Mouse (Mus musculus) retina, postnatal 7 days (tissue): ENCODE measurements around the gene Gm49384.

Source experiments
- DNase-seq: peaks from one replicate; pipeline ENCODE4 v3.0.0-alpha.2; 2012; ENCODE audit warnings: low read depth, low spot score

The Gm49384 gene

DNA sequence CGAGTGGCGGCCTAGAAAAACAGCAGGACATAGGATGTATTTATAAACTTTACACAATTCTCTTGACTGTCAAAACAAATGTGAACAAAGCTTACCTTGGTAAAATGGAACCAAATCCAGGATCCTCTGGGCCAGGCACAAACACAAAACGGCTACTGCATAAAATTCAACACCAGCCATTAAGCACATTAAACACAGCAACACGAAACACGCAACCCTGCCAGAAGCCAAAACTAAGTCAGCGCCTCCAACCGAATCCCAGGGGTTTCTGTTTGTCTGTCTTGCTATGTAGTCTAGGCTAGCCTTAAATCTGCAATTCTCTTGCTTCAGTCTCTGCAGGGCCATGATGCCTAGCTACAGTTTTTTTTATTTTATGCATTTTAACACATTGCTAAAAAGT, 3.9 kb upstream of the Gm49384 start:
- DNase-seq: no peak

DNA sequence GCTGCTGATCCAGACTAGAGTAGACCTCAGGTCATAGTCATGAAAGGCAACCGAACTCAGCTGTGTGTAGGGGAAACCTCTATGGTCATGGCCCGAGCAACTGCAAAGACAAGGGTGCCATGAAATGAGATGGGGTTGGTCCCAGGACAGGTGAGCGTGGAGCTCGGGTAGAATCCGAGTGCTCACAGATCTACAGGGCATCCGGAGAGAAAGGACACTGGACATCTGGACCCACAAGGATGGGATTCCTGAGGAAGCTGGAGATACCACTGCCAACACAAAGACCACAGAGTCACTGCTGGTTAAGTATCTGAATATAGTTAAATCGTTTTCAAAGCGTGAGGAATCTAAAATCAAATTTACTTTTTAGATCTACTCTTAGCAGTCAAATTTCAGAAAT, 3.3 kb upstream of the Gm49384 start:
- no peak for DNase-seq

DNA sequence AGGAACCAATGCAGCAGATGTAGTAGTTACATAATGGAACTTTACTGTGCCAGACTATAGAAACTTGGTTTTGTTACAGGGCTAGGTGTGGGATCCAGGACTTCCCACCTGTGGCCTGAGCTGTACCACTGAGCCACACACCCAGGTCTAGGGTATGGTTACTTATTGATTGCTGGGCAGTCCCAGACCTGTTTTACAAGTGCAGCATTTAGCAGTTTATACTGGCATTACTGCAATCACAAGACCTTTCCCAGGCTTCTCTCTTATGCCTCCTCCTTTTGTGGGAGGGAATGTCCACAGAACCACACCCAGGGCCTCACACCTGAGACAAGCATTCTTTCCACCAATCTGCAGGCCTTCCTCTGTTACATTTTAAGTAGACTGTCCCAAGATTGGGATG, 5.1 kb downstream of the Gm49384 start:
- no peak for DNase-seq

GRCm38 (mm10) chr12:69198164-69198535, 5.9 kb downstream of the Gm49384 start, which contains the start of gene Dnaaf2:
Dnaaf2 (minus strand) TSS chr12:69198429.
- peak; percentile 57 for DNase-seq

- peak; percentile 16 for DNase-seq
These were observed 6.5 kb downstream of the Gm49384 start for GRCm38 (mm10) chr12:69197378-69198163.

GRCm38 (mm10) chr12:69196444-69197377, 7.4 kb downstream of the Gm49384 start, which contains the start of gene Gm49383:
Gm49383 (minus strand) TSS chr12:69197104.
- peak; percentile 77 for DNase-seq

GRCm38 (mm10) chr12:69192637-69193036, 11.4 kb downstream of the Gm49384 start:
- no peak for DNase-seq

GRCm38 (mm10) chr12:69191396-69191795, 12.7 kb downstream of the Gm49384 start:
- no peak for DNase-seq

- DNase-seq: no peak
These were observed 13.5 kb downstream of the Gm49384 start for GRCm38 (mm10) chr12:69190522-69190921.

- no peak for DNase-seq
These were observed 14.0 kb downstream of the Gm49384 start for GRCm38 (mm10) chr12:69190074-69190473.

DNA sequence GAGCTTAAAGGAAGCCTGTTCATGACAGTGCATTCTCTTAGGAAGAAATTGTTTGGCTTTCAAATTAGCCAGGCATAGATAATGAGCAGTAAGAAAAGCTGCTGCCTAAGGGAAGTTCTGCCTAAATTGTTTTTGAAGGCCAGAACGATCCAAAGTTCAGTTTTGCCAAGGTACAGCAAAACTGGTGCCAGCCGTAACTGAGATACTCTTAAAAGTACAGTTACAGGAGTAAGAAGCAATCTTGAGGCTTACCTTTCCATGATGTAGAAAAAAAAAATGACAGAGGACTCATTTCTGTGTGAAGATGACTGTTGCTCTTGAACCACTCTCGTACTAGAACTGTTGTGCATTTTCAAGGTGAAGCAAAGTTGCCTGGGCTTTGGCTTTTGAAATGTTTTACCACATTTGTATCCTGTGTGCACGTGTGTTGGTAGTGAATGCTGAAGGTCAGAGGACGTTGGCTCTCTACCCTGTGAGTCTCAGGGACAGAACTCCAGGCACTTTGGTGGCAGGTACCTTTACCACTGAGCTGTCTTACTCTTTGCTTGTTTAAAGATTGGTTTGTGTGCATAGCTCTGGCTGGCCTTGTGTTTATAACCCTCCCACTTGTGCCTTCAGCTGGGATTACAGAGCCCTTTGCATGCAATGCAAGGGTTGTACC, 17.1 kb downstream of the Gm49384 start:
- no peak for DNase-seq

DNA sequence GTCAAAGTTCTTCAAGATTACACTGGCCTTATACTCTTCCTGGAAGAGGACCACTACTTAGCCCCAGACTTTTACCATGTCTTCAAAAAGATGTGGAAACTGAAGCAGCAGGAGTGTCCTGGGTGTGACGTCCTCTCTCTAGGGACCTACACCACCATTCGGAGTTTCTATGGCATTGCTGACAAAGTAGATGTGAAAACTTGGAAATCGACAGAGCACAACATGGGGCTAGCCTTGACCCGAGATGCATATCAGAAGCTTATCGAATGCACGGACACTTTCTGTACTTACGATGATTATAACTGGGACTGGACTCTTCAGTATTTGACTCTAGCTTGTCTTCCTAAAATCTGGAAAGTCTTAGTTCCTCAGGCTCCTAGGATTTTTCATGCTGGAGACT, 18.7 kb downstream of the Gm49384 start:
- DNase-seq: no peak

DNA sequence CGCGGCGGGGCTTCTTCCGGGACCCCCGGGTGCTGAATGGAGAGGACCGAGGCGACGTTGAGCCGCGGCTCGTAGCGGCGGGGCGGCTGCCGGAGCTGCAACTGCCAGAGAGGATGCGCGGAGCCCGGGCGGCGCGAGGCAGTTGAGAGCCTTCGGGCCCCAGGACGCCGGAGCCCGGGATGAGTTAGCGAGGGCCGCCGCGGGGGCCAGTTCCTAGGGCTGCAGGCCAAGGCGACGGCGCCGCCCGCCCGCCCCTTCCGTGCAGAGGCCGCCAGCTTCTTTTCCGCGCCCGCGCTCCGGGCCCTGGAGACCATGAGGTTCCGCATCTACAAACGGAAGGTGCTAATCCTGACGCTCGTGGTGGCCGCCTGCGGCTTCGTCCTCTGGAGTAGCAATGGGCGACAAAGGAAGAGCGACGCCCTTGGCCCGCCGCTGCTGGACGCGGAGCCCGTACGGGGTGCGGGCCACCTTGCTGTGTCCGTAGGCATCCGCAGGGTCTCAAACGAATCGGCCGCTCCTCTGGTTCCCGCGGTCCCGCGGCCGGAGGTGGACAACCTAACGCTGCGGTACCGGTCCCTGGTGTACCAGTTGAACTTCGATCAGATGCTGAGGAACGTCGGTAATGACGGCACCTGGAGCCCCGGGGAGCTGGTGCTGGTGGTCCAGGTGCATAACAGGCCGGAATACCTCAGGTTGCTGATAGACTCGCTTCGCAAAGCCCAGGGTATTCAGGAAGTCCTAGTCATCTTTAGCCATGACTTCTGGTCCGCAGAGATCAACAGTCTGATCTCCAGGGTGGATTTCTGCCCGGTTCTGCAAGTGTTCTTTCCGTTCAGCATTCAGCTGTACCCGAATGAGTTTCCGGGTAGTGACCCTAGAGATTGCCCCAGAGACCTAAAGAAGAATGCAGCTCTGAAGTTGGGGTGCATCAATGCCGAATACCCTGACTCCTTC, 19.4 kb downstream of the Gm49384 start:
- peak; percentile 35 for DNase-seq

DNA sequence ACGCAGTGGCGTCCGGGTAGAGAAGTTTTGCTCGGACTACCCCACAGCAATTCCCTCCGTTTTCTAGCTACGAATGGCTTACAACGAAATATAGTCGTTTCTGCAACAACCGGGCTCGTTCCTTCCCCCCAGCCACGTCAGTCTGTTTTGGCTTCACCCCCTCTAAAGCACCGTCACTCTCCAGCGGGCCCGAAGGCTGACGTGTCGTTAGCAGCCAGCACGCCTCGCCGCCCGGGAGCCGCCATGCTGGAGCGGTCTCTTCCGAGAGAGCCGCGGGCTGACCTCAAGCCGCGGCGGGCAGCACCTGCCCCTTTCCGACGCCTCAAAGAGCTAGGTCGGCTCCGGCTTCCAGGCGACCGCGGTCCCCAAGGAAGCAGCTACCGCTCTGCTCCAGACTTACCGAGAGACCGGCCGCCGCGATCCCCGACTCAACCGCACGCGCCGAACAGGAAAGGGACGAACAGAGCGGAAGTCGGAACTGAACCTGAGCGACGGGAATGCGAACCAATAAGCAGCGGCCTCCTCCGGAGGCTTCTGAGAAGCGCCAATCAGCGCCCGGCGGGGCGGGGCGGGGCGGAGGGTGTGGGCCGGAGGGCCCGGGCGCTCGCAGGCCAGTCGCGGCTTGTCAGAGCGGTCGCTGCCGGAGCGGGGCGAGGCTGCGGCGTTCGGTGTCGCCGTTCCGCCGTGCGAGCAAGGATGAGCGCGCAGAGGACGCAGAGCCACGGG, 20.3 kb downstream of the Gm49384 start, which contains the start of the genes Rpl36al and Mgat2:
Gene Rpl36al, minus strand, starts transcription at position 501 of the 726 bp plus-strand sequence.
Gene Mgat2, plus strand, starts transcription at position 575 of the 726 bp plus-strand sequence.
- peak; percentile 97 for DNase-seq

DNA sequence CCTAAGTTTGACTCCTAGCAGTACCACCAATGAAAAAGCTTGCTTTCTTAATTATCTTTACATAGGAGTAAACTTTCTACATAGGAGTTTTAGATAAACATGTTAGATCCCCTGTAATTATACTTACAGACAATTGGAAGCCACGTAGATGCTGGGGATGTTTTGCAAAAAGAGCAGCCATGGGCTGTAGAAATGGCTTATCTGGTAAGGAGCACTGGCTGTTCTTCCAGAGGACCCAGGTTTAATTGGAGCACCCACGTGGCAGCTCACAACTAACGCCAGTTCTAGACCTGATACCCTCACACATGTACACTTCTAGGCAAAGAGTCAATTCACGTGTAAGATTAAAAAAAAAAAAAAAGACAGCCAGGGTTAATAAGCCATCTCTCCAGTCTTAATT, 22.3 kb downstream of the Gm49384 start:
- no peak for DNase-seq

DNA sequence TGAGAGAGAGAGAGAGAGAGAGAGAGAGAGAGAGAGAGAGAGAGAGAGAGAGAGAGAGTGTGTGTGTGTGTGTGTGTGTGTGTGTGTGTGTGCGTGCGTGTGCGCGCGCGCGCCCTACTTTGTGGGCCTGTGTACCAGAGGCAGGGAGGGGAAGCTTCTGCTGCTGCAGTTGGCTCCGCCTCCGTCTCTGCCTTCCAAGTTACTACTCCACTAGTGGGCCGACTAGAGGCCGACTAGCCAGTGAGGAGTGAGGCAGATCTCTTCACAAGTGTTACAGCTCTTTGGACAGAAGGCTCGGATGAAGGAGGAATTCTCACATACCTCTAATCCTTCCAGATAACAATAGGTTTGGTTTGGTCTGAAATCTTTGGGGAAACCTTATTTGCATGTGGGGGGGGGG, 24.7 kb downstream of the Gm49384 start:
- no peak for DNase-seq

DNA sequence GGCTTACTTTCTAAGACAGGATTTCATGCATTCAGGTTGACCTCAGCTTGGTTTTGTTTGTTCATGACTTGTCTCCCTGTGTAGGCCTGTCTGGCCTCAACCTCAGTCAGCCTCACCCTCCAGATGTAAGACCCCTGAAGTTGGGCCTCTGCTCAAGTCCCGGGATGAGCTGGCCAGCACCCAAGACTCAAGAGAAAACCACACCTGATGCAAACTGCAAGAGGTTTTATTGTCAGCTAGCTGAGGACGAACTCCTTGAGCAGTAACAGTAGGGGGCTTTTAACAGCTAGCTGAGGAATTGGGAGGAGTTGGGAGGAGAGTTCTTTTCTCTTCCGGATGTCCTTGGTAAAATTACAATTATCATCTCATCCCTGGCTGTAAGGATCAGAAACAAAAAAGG, 26.5 kb downstream of the Gm49384 start:
- DNase-seq: no peak

DNA sequence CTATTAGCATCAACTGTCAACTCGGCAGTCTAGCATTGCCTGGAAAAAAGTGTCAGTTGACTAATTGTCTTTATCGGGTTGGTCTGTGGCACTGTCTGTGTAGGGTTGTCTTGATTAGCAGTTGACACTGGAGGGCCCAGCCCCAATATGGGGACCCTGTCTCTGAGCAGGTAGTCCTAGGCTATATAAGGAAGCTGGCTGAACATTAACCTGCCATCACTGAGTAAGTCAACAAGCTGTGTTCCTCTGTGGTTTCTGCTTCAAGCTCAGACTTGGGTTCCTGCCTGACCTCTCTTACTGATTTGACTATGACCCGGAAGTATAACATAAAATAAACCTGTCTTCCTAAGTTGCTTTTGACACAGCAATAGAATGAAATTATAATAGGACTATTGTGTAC, 28.1 kb downstream of the Gm49384 start:
- no peak for DNase-seq

DNA sequence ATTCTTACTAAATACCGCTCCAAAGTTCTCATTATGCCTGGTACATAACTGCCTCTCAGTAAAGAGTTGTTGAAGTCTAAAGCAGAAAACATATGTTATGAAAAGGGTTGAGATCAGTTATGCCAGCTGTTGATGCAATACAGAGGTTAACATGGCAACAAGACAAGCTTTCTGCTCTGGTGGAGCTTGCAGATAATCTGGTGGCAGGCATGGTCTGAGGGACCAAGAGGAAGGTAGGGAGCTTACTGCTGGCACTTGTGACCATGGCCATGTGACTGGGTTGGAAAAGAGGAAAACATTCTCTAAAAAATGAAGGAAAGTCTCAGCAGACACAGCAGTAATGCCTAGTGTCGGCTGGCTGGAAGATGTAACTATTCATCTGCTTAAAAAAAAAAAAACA, 32.8 kb downstream of the Gm49384 start:
- no peak for DNase-seq
